Mouse (Mus musculus): ENCODE measurements around the gene Tiam2. TPM values are rescaled to one million over a fixed set of nuclear protein-coding genes. Genes with fewer than 3 reads are reported as not detected.

Tiam2 gene
- polyA plus RNA-seq, 1 experiment: 1.2 TPM

GRCm38 (mm10) chr17:3299487-3299886 is 26.9 kb upstream of the Tiam2 start:
- 42% methylated on average over 6 of the region's 6 CpGs for WGBS
- Histone ChIP-seq H3K4me3 (ENCODE audit: insufficient read depth, low read depth, low read length) (no peak overlapping the region), H3K4me1 (ENCODE audit: control insufficient read depth, insufficient read depth, low read length) (no peaks in the 10 kb centered on the region), H3K36me3 (ENCODE audit: control insufficient read depth, insufficient read depth, low read length) (no peaks in the 10 kb centered on the region), H3K27ac (ENCODE audit: insufficient read depth, low read depth, low read length) (no peak overlapping the region), H3K27me3 (replicated peaks; ENCODE audit: control insufficient read depth, insufficient read depth, low read length) (no peaks in the 10 kb centered on the region)
- peak; percentile 8 for DNase-seq
- no peak for TF ChIP-seq POLR2A (IDR thresholded peaks at IDR 0.05; ENCODE audit: low read depth, low read length)
- TF ChIP-seq CTCF (conservative IDR thresholded peaks at IDR 0.05; ENCODE audit: insufficient read depth, insufficient read length, low read depth, low read length): no peak

GRCm38 (mm10) chr17:3305926-3306325 is 20.4 kb upstream of the Tiam2 start:
- Histone ChIP-seq H3K4me1 (ENCODE audit: control insufficient read depth, insufficient read depth, low read length) (no peaks in the 10 kb centered on the region), H3K27me3 (replicated peaks; ENCODE audit: control insufficient read depth, insufficient read depth, low read length) (no peaks in the 10 kb centered on the region), H3K27ac (ENCODE audit: insufficient read depth, low read depth, low read length) (no peak overlapping the region), H3K36me3 (ENCODE audit: control insufficient read depth, insufficient read depth, low read length) (no peaks in the 10 kb centered on the region), H3K4me3 (ENCODE audit: insufficient read depth, low read depth, low read length) (no peak overlapping the region)
- DNase-seq: peak; percentile 46
- TF ChIP-seq CTCF (conservative IDR thresholded peaks at IDR 0.05; ENCODE audit: insufficient read depth, insufficient read length, low read depth, low read length) (no peak), POLR2A (IDR thresholded peaks at IDR 0.05; ENCODE audit: low read depth, low read length) (no peak)
- WGBS: 56% methylated on average over 2 of the region's 2 CpGs

- DNase-seq: peak; percentile 77
- no peaks in the 10 kb centered on the region for H3K4me1 ChIP-seq (ENCODE audit: control insufficient read depth, insufficient read depth, low read length)
- TF ChIP-seq CTCF (conservative IDR thresholded peaks at IDR 0.05; ENCODE audit: insufficient read depth, insufficient read length, low read depth, low read length) (no peak), POLR2A (IDR thresholded peaks at IDR 0.05; ENCODE audit: low read depth, low read length) (no peak)
- peak overlapping the region; percentile 60 for H3K4me3 ChIP-seq (ENCODE audit: insufficient read depth, low read depth, low read length)
- 8% methylated on average over 60 of the region's 60 CpGs for WGBS
- no peaks in the 10 kb centered on the region for H3K27me3 ChIP-seq (replicated peaks; ENCODE audit: control insufficient read depth, insufficient read depth, low read length)
- no peak overlapping the region for H3K27ac ChIP-seq (ENCODE audit: insufficient read depth, low read depth, low read length)
- no peaks in the 10 kb centered on the region for H3K36me3 ChIP-seq (ENCODE audit: control insufficient read depth, insufficient read depth, low read length)
Observed at GRCm38 (mm10) chr17:3313711-3314624, 12.4 kb upstream of the Tiam2 start.

GRCm38 (mm10) chr17:3314625-3315020 is 11.8 kb upstream of the Tiam2 start:
- Histone ChIP-seq H3K27ac (ENCODE audit: insufficient read depth, low read depth, low read length) (no peak overlapping the region), H3K36me3 (ENCODE audit: control insufficient read depth, insufficient read depth, low read length) (no peaks in the 10 kb centered on the region), H3K27me3 (replicated peaks; ENCODE audit: control insufficient read depth, insufficient read depth, low read length) (no peaks in the 10 kb centered on the region), H3K4me1 (ENCODE audit: control insufficient read depth, insufficient read depth, low read length) (no peaks in the 10 kb centered on the region), H3K4me3 (ENCODE audit: insufficient read depth, low read depth, low read length) (no peak overlapping the region)
- WGBS: 28% methylated on average over 3 of the region's 3 CpGs
- DNase-seq: no peak
- TF ChIP-seq CTCF (conservative IDR thresholded peaks at IDR 0.05; ENCODE audit: insufficient read depth, insufficient read length, low read depth, low read length) (no peak), POLR2A (IDR thresholded peaks at IDR 0.05; ENCODE audit: low read depth, low read length) (no peak)

GRCm38 (mm10) chr17:3315581-3315980 is 10.8 kb upstream of the Tiam2 start:
- no peak overlapping the region for H3K4me3 ChIP-seq (ENCODE audit: insufficient read depth, low read depth, low read length)
- no peaks in the 10 kb centered on the region for H3K27me3 ChIP-seq (replicated peaks; ENCODE audit: control insufficient read depth, insufficient read depth, low read length)
- no peaks in the 10 kb centered on the region for H3K36me3 ChIP-seq (ENCODE audit: control insufficient read depth, insufficient read depth, low read length)
- 89% methylated on average over 4 of the region's 4 CpGs for WGBS
- H3K4me1 ChIP-seq (ENCODE audit: control insufficient read depth, insufficient read depth, low read length): no peaks in the 10 kb centered on the region
- H3K27ac ChIP-seq (ENCODE audit: insufficient read depth, low read depth, low read length): no peak overlapping the region
- TF ChIP-seq POLR2A (IDR thresholded peaks at IDR 0.05; ENCODE audit: low read depth, low read length) (no peak), CTCF (conservative IDR thresholded peaks at IDR 0.05; ENCODE audit: insufficient read depth, insufficient read length, low read depth, low read length) (no peak)
- no peak for DNase-seq

- peak overlapping the region; percentile 64 for H3K4me3 ChIP-seq (ENCODE audit: insufficient read depth, low read depth, low read length)
- no peak for TF ChIP-seq POLR2A (IDR thresholded peaks at IDR 0.05; ENCODE audit: low read depth, low read length)
- TF ChIP-seq CTCF (conservative IDR thresholded peaks at IDR 0.05; ENCODE audit: insufficient read depth, insufficient read length, low read depth, low read length): no peak
- H3K27me3 ChIP-seq (replicated peaks; ENCODE audit: control insufficient read depth, insufficient read depth, low read length): no peaks in the 10 kb centered on the region
- no peak for DNase-seq
- no peaks in the 10 kb centered on the region for H3K4me1 ChIP-seq (ENCODE audit: control insufficient read depth, insufficient read depth, low read length)
- H3K27ac ChIP-seq (ENCODE audit: insufficient read depth, low read depth, low read length): no peak overlapping the region
- WGBS: under 1% methylated on average over 25 of the region's 25 CpGs
- no peaks in the 10 kb centered on the region for H3K36me3 ChIP-seq (ENCODE audit: control insufficient read depth, insufficient read depth, low read length)
Observed at GRCm38 (mm10) chr17:3326903-3327279, 518 bp downstream of the Tiam2 start.

GRCm38 (mm10) chr17:3327335-3327734 is 962 bp downstream of the Tiam2 start:
- no peak for TF ChIP-seq POLR2A (IDR thresholded peaks at IDR 0.05; ENCODE audit: low read depth, low read length)
- no peak for TF ChIP-seq CTCF (conservative IDR thresholded peaks at IDR 0.05; ENCODE audit: insufficient read depth, insufficient read length, low read depth, low read length)
- Histone ChIP-seq H3K27ac (ENCODE audit: insufficient read depth, low read depth, low read length) (no peak overlapping the region), H3K36me3 (ENCODE audit: control insufficient read depth, insufficient read depth, low read length) (no peaks in the 10 kb centered on the region), H3K27me3 (replicated peaks; ENCODE audit: control insufficient read depth, insufficient read depth, low read length) (no peaks in the 10 kb centered on the region), H3K4me1 (ENCODE audit: control insufficient read depth, insufficient read depth, low read length) (no peaks in the 10 kb centered on the region), H3K4me3 (ENCODE audit: insufficient read depth, low read depth, low read length) (peak overlapping the region; percentile 64; the same call in 1 of the 2 replicates)
- WGBS: 13% methylated on average over 14 of the region's 14 CpGs
- peak; percentile 6 for DNase-seq

All from kidney, adult 2 months (tissue).